Mouse (Mus musculus) thymus, postnatal 10 days (tissue): Measurements from ENCODE around the gene Eml1.

Experiments
- DNase-seq, 2 experiments: peaks; one replicate each; pipeline ENCODE4 v3.0.0; 2021; ENCODE audit warnings: low spot score in 2 of 2

Gene Eml1

GRCm38 (mm10) chr12:108370596-108371428, at the start of gene Eml1:
Eml1 (plus strand) TSS chr12:108370957.
- DNase-seq: no peak

GRCm38 (mm10) chr12:108326401-108326800, 44.4 kb upstream of the Eml1 start:
- no peak for DNase-seq

- no peak for DNase-seq
Observed at GRCm38 (mm10) chr12:108327889-108328491, 42.8 kb upstream of the Eml1 start.

GRCm38 (mm10) chr12:108333056-108333455, 37.7 kb upstream of the Eml1 start:
- peak; percentile 52 to 78 for DNase-seq

GRCm38 (mm10) chr12:108333481-108333882, 37.3 kb upstream of the Eml1 start:
- DNase-seq: no peak

GRCm38 (mm10) chr12:108333895-108334445, 36.8 kb upstream of the Eml1 start, which contains the start of gene Cyp46a1:
Cyp46a1 (plus strand) TSS chr12:108334381.
- peak; percentile 89 to 92 for DNase-seq

- DNase-seq: peak in 1 of 2 experiments; percentile 9
Observed at GRCm38 (mm10) chr12:108334529-108334928, 36.2 kb upstream of the Eml1 start.

- DNase-seq: peak in 1 of 2 experiments; percentile 20
Observed at GRCm38 (mm10) chr12:108338572-108339190, 32.1 kb upstream of the Eml1 start.

- DNase-seq: no peak
Observed at GRCm38 (mm10) chr12:108348151-108348550, 22.6 kb upstream of the Eml1 start.

GRCm38 (mm10) chr12:108349026-108349425, 21.7 kb upstream of the Eml1 start:
- no peak for DNase-seq

- DNase-seq: no peak
Observed at GRCm38 (mm10) chr12:108350931-108351330, 19.8 kb upstream of the Eml1 start.

GRCm38 (mm10) chr12:108352371-108353136, 18.2 kb upstream of the Eml1 start:
- DNase-seq: no peak

- DNase-seq: no peak
Observed at GRCm38 (mm10) chr12:108354284-108354683, 16.5 kb upstream of the Eml1 start.

GRCm38 (mm10) chr12:108355271-108355670, 15.5 kb upstream of the Eml1 start:
- DNase-seq: no peak

- no peak for DNase-seq
Observed at GRCm38 (mm10) chr12:108355986-108356385, 14.8 kb upstream of the Eml1 start.

GRCm38 (mm10) chr12:108363796-108364195, 7.0 kb upstream of the Eml1 start:
- peak; percentile 5 to 37 for DNase-seq

- DNase-seq: no peak
Observed at GRCm38 (mm10) chr12:108365340-108365739, 5.4 kb upstream of the Eml1 start.

GRCm38 (mm10) chr12:108365868-108366267, 4.9 kb upstream of the Eml1 start:
- DNase-seq: no peak

- no peak for DNase-seq
Observed at GRCm38 (mm10) chr12:108367909-108368308, 2.8 kb upstream of the Eml1 start.

- no peak for DNase-seq
Observed at GRCm38 (mm10) chr12:108368921-108369320, 1.8 kb upstream of the Eml1 start.

- no peak for DNase-seq
Observed at GRCm38 (mm10) chr12:108371429-108371765, 640 bp downstream of the Eml1 start.

GRCm38 (mm10) chr12:108372241-108372640, 1.5 kb downstream of the Eml1 start:
- DNase-seq: no peak
